Mouse (Mus musculus): ENCODE data around the gene Mrpl11. TPM values are rescaled to one million over a fixed set of nuclear protein-coding genes. Genes with fewer than 3 reads are reported as not detected.
A peak's percentile ranks its signal among the peaks of the same experiment; 100 is the strongest.

Mrpl11 gene
- polyA plus RNA-seq (2015; fragmentation: Nextera tagmentation; extraction: Ambion mirVana) = 52.1 and 55.1 TPM in 2 replicates

DNA sequence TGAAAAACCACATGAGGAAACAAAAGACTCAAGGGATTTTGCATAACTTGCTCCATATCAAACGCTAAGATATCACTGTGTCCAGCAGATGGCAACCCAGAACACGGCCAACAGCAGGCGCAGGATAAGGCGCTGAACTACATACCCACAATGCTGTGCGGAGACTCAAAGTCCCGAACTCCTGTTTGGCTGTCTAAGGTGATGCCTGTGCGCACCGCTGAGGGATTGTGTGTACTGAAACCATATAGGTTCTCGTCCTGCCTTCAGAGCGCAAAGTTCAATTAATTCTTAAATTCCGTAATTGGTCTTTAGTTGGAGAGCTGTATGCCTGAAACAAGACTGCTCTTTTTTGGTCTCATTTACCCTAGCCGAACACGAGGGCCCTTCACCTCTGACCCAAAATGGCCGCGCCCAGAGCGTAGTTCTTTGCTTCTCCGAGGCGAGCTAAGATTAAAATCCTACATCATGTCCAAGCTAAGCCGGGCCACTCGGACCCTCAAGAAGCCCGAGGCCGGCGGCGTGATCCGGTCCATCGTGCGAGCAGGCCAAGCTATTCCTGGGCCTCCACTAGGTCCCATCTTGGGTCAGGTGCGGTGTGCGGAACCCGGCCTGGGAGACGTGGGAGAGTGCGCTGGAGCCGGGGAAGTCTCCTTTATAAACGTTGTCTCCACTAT is at the start of gene Mrpl11:
Gene Mrpl11, plus strand, starts transcription at position 220 of the 674 bp plus-strand sequence.
- H3K4me3 ChIP-seq (ENCODE audit: low read depth, low read length) = peak within 1 kb of the TSS; percentile 82
- peak; percentile 98 for ATAC-seq
- under 1% methylated on average over 34 of the region's 34 CpGs for WGBS
- peak; percentile 97 for DNase-seq (ENCODE audit: low spot score)
- no peaks in the 10 kb centered on the region for H3K9me3 ChIP-seq (ENCODE audit: low read length)
- H3K27ac ChIP-seq (ENCODE audit: low read length) = peak within 1 kb of the TSS; percentile 69; the same call in 1 of the 2 replicates
- H3K9ac ChIP-seq (replicated peaks; ENCODE audit: low read depth) = peak within 1 kb of the TSS; percentile 72
- TF ChIP-seq EP300 (IDR thresholded peaks at IDR 0.05) (peak; percentile 86), CTCF (IDR thresholded peaks at IDR 0.05) (peak; percentile 95)
- no peaks in the 10 kb centered on the region for H3K27me3 ChIP-seq (replicated peaks; ENCODE audit: insufficient read depth, low read length)
- H3K36me3 ChIP-seq (ENCODE audit: insufficient read depth, low read length) = peaks cover 6% of the 10 kb centered on the region; the same call in 1 of the 2 replicates
- peak within 1 kb of the TSS; percentile 61 for H3K4me2 ChIP-seq (replicated peaks; ENCODE audit: low read depth, low read length)
- no peaks in the 10 kb centered on the region; the same call in 1 of the 2 replicates for H3K4me1 ChIP-seq (ENCODE audit: insufficient read depth, low read depth, low read length)

DNA sequence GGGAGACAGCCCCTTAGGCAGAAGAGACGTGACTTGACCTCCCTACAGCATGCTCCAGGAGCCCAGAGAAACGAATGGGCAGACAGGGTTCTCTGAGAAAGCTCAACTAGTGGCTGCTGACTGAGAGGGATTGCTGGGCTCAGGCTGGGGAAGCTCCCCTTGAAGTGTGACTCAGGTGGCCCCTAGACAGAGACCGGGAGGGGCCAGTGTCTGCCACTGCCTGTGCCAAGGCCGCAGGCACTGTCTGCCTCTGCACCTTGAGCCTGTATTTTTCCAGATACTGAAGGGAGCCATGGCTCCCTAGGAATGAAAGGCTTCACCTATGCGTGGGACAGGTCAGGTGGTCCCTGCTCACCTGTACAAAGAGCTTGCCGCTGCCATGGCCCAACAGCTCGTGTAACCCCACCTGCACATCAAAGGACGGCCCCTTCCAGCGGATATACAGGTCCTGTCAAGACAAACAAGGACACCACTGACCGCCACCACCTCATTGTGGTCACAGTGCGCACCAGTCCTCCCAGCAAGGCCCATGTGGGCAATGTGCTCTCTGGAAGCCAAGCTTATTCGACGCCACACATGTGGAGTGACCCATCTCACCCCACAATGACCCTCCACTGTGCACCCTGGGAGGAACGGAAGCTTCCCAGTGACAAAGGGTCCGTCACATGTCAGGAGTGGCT is 45.9 kb upstream of the Mrpl11 start:
- ATAC-seq (no peak), DNase-seq (ENCODE audit: low spot score) (no peak)
- H3K27ac ChIP-seq (ENCODE audit: low read length) = no peak overlapping the region
- no peaks in the 10 kb centered on the region for H3K27me3 ChIP-seq (replicated peaks; ENCODE audit: insufficient read depth, low read length)
- no peak overlapping the region for H3K4me2 ChIP-seq (replicated peaks; ENCODE audit: low read depth, low read length)
- no peaks in the 10 kb centered on the region for H3K4me1 ChIP-seq (ENCODE audit: insufficient read depth, low read depth, low read length)
- peaks cover 65% of the 10 kb centered on the region for H3K36me3 ChIP-seq (ENCODE audit: insufficient read depth, low read length)
- H3K9ac ChIP-seq (replicated peaks; ENCODE audit: low read depth) = no peak overlapping the region
- 89% methylated on average over 15 of the region's 15 CpGs for WGBS
- H3K9me3 ChIP-seq (ENCODE audit: low read length) = no peaks in the 10 kb centered on the region
- no peak overlapping the region for H3K4me3 ChIP-seq (ENCODE audit: low read depth, low read length)
- TF ChIP-seq CTCF (IDR thresholded peaks at IDR 0.05) (no peak), EP300 (IDR thresholded peaks at IDR 0.05) (no peak)

DNA sequence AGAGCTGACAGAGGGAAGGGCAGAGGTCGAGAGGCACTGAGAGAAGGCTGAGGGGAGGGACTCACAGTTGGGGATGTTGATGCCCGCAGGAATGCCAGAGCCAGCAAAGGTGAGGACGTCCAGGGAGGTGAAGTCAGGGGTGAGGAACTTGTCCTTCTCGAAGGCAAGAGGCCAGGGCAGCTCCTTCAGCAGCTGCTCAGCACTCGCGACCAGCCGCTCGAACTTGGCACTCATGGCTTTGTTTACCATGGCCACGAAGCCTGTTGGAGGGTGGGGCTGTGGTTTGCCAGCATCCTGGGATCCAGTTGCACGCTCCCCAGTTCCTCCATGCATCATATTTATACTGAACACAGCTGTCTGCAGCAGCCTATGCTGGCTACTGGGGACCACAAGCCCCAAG is 45.1 kb upstream of the Mrpl11 start:
- no peak overlapping the region for H3K4me3 ChIP-seq (ENCODE audit: low read depth, low read length)
- TF ChIP-seq CTCF (IDR thresholded peaks at IDR 0.05) (no peak), EP300 (IDR thresholded peaks at IDR 0.05) (no peak)

DNA sequence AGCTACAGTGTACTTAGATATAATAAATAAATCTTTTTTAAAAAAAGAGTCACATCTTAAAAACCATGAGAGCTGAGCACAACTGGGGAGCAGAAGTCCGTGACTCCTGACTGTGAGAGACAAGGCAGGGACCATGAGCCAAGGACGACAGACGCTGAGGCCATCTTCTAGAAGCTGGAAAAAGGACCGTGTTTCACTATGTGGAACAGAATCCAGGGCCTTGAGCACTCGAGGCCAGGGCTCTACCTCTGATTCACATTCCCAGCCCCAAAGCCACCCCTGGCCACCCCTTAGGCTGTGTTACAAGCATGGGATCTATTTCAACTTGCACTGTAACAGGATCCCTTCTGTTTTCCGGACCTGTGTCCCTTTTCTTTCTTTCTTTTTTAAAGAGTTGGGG is 42.3 kb upstream of the Mrpl11 start:
- Histone ChIP-seq H3K4me1 (ENCODE audit: insufficient read depth, low read depth, low read length) (no peaks in the 10 kb centered on the region), H3K27ac (ENCODE audit: low read length) (no peak overlapping the region), H3K9ac (replicated peaks; ENCODE audit: low read depth) (no peak overlapping the region), H3K27me3 (replicated peaks; ENCODE audit: insufficient read depth, low read length) (no peaks in the 10 kb centered on the region), H3K36me3 (ENCODE audit: insufficient read depth, low read length) (peaks cover 58% of the 10 kb centered on the region), H3K4me3 (ENCODE audit: low read depth, low read length) (no peak overlapping the region), H3K4me2 (replicated peaks; ENCODE audit: low read depth, low read length) (no peak overlapping the region), H3K9me3 (ENCODE audit: low read length) (no peaks in the 10 kb centered on the region)
- no peak for DNase-seq (ENCODE audit: low spot score)
- 79% methylated on average over 6 of the region's 6 CpGs for WGBS
- ATAC-seq = no peak
- TF ChIP-seq EP300 (IDR thresholded peaks at IDR 0.05) = no peak
- no peak for TF ChIP-seq CTCF (IDR thresholded peaks at IDR 0.05)

More for the DNA sequence above, 45.1 kb upstream of the Mrpl11 start:
- no peaks in the 10 kb centered on the region for H3K4me1 ChIP-seq (ENCODE audit: insufficient read depth, low read depth, low read length)
- H3K27ac ChIP-seq (ENCODE audit: low read length) = no peak overlapping the region
- no peak overlapping the region for H3K9ac ChIP-seq (replicated peaks; ENCODE audit: low read depth)
- no peaks in the 10 kb centered on the region for H3K27me3 ChIP-seq (replicated peaks; ENCODE audit: insufficient read depth, low read length)
- H3K36me3 ChIP-seq (ENCODE audit: insufficient read depth, low read length) = peaks cover 62% of the 10 kb centered on the region
- H3K4me2 ChIP-seq (replicated peaks; ENCODE audit: low read depth, low read length) = no peak overlapping the region
- H3K9me3 ChIP-seq (ENCODE audit: low read length) = no peaks in the 10 kb centered on the region
- ATAC-seq (no peak), DNase-seq (ENCODE audit: low spot score) (no peak)
- WGBS = 67% methylated on average over 10 of the region's 10 CpGs

DNA sequence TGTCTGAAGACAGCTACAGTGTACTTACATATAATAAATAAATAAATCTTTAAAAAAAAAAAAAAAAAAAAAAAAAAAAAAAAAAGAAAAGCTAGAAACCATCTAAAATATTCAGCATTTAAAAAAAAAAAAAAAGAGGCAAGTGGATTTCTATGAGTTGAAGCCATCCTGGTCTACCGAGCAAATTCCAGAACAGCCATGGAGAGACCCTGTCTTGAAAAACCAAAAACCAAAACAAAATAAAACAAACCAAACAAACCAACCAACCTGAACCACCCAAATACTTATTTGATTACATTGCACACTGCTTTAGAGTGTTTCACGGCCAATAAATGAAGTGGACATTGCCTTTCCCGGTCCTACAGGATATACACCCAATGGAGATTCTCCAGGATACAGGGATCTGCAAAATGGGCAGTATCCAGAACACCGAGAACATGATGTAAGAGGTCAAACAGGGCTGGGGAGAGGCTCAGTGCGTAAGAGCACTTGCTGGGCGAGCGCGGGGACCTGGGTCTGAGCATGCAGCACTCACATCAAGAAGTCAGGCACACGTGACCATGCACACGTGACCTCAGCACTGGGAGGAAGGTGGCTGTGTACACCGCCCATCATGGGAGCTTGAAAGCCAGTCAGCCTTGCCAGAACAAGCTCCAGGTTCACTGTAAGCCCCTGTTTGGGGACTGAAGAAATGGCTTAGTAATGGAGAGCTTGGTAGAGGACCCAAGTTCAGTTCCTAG is 36.7 kb upstream of the Mrpl11 start:
- TF ChIP-seq EP300 (IDR thresholded peaks at IDR 0.05) (no peak), CTCF (IDR thresholded peaks at IDR 0.05) (no peak)
- Histone ChIP-seq H3K4me1 (ENCODE audit: insufficient read depth, low read depth, low read length) (peaks cover 8% of the 10 kb centered on the region; the same call in 1 of the 2 replicates), H3K36me3 (ENCODE audit: insufficient read depth, low read length) (peaks cover 21% of the 10 kb centered on the region), H3K4me3 (ENCODE audit: low read depth, low read length) (no peak overlapping the region), H3K27me3 (replicated peaks; ENCODE audit: insufficient read depth, low read length) (no peaks in the 10 kb centered on the region), H3K9me3 (ENCODE audit: low read length) (no peaks in the 10 kb centered on the region), H3K27ac (ENCODE audit: low read length) (no peak overlapping the region), H3K9ac (replicated peaks; ENCODE audit: low read depth) (no peak overlapping the region), H3K4me2 (replicated peaks; ENCODE audit: low read depth, low read length) (no peak overlapping the region)
- DNase-seq (ENCODE audit: low spot score) (no peak), ATAC-seq (no peak)
- 95% methylated on average over 11 of the region's 11 CpGs for WGBS
